Mouse (Mus musculus) pancreas, adult 10 weeks (tissue): Measurements from ENCODE around the gene Smyd1. TPM values are rescaled to one million over a fixed set of nuclear protein-coding genes. Genes with fewer than 3 reads are reported as not detected.

Experiments
- polyA plus RNA-seq: library from polyadenylated mRNA; stranded (reverse); fragments of 350-450 nt; fragmentation: Illumina TruSeq; extraction: RNeasy Lipid Tissue Mini Kit (QIAGEN cat#74804); gene quantifications from one replicate; pipeline ENCODE4 v1.2.3, GENCODE M21; 2015; ENCODE audit warnings: low read depth, low replicate concordance; ENCODE audit not compliant: insufficient read depth

The Smyd1 gene
- not detected for polyA plus RNA-seq

GRCm38 (mm10) chr6:71321826-71322283 lies at the start of gene Smyd1:
TSS of gene Smyd1 (minus strand) at chr6:71322233.

GRCm38 (mm10) chr6:71322491-71322921 lies 473 bp upstream of the Smyd1 start, which contains the start of gene Cd8b1:
TSS of gene Cd8b1 (plus strand) at chr6:71322788.

GRCm38 (mm10) chr6:71271389-71272315 lies 50.4 kb downstream of the Smyd1 start, which contains the start of gene Krcc1:
TSS of gene Krcc1 (plus strand) at chr6:71271677.

GRCm38 (mm10) chr6:71199612-71200011 lies 122.4 kb downstream of the Smyd1 start, which contains the start of gene Fabp1:
TSS of gene Fabp1 (plus strand) at chr6:71199827.

Other genes starting within 250 kb of the Smyd1 start
- 4.9 TPM for gene Thnsl2, start 177.8 kb downstream of the Smyd1 start, polyA plus RNA-seq
- gene Fabp1, start 122.4 kb downstream of the Smyd1 start, polyA plus RNA-seq: not detected
- 9.7 TPM for gene Krcc1, start 50.6 kb downstream of the Smyd1 start, polyA plus RNA-seq
- not detected for gene Cd8b1, start 555 bp upstream of the Smyd1 start, polyA plus RNA-seq
- gene Cd8a, start 51.2 kb upstream of the Smyd1 start, polyA plus RNA-seq: not detected
- 11.4 TPM for gene Rmnd5a, start 118.4 kb upstream of the Smyd1 start, polyA plus RNA-seq
- gene Rnf103, start 171.7 kb upstream of the Smyd1 start, polyA plus RNA-seq: 6.2 TPM
- gene Chmp3, start 221.6 kb upstream of the Smyd1 start, polyA plus RNA-seq: 22.5 TPM